Mouse (Mus musculus) lung, adult 2 months (tissue): ENCODE results near the gene Exosc8.

Source experiments
- CTCF ChIP-seq: fragments of 200-500 bp; IDR thresholded peaks from 2 replicates; pipeline ENCODE4 v1.5.1; 2011; ENCODE audit warnings: mild to moderate bottlenecking, low read length, control low read depth; ENCODE audit not compliant: insufficient read depth
- POLR2A ChIP-seq: fragments of 200-500 bp; IDR thresholded peaks from 2 replicates; pipeline ENCODE4 v1.6.1; 2011; ENCODE audit warnings: low read depth, mild to moderate bottlenecking, control low read depth, low read length, borderline replicate concordance; ENCODE audit errors: extremely low read depth

- no peak for TF ChIP-seq POLR2A
- no peak for TF ChIP-seq CTCF
Measured at GRCm38 (mm10) chr3:54768592-54768991, 33.4 kb upstream of the Exosc8 start.
